Mouse (Mus musculus) heart, postnatal 4 days (tissue): Measurements from ENCODE around the gene Bmp6. TPM values are rescaled to one million over a fixed set of nuclear protein-coding genes. Genes with fewer than 3 reads are reported as not detected.
A peak's percentile ranks its signal among the peaks of the same experiment; 100 is the strongest.

Experiments
- DNase-seq: peaks from one replicate; pipeline ENCODE4 v3.0.0; 2021
- total RNA-seq, 2 experiments: library from RNA; stranded (reverse); gene quantifications; 2 replicates each; pipeline ENCODE4 v1.2.3; 2021

The Bmp6 gene
- 10 to 100 TPM; 20.7 TPM for total RNA-seq

GRCm38 (mm10) chr13:38344713-38345430 is at the start of gene Bmp6:
Gene Bmp6, plus strand, starts transcription at chr13:38345107.
- peak; percentile 85 for DNase-seq

- no peak for DNase-seq
Measured at GRCm38 (mm10) chr13:38296166-38296565, 48.7 kb upstream of the Bmp6 start.

GRCm38 (mm10) chr13:38296601-38297000 is 48.3 kb upstream of the Bmp6 start:
- no peak for DNase-seq

GRCm38 (mm10) chr13:38311125-38311524 is 33.8 kb upstream of the Bmp6 start:
- DNase-seq = no peak

- DNase-seq = no peak
Measured at GRCm38 (mm10) chr13:38312357-38313040, 32.4 kb upstream of the Bmp6 start.

- no peak for DNase-seq
Measured at GRCm38 (mm10) chr13:38314590-38314989, 30.3 kb upstream of the Bmp6 start.

- DNase-seq = no peak
Measured at GRCm38 (mm10) chr13:38318418-38318817, 26.5 kb upstream of the Bmp6 start.

- DNase-seq = no peak
Measured at GRCm38 (mm10) chr13:38320354-38320753, 24.6 kb upstream of the Bmp6 start.

- DNase-seq = peak; percentile 41
Measured at GRCm38 (mm10) chr13:38324452-38324851, 20.5 kb upstream of the Bmp6 start.

GRCm38 (mm10) chr13:38327377-38327776 is 17.5 kb upstream of the Bmp6 start:
- DNase-seq = no peak

- no peak for DNase-seq
Measured at GRCm38 (mm10) chr13:38333496-38333895, 11.4 kb upstream of the Bmp6 start.

- DNase-seq = peak; percentile 85
Measured at GRCm38 (mm10) chr13:38342598-38342997, 2.3 kb upstream of the Bmp6 start.

- DNase-seq = no peak
Measured at GRCm38 (mm10) chr13:38343202-38343601, 1.7 kb upstream of the Bmp6 start.

- peak; percentile 26 for DNase-seq
Measured at GRCm38 (mm10) chr13:38345431-38345820, 519 bp downstream of the Bmp6 start.

GRCm38 (mm10) chr13:38346096-38346915 is 1.4 kb downstream of the Bmp6 start:
- DNase-seq = no peak

- DNase-seq = peak; percentile 34
Measured at GRCm38 (mm10) chr13:38347021-38347774, 2.3 kb downstream of the Bmp6 start.

GRCm38 (mm10) chr13:38347775-38348135 is 2.8 kb downstream of the Bmp6 start:
- no peak for DNase-seq

- DNase-seq = no peak
Measured at GRCm38 (mm10) chr13:38349046-38349445, 4.1 kb downstream of the Bmp6 start.

- DNase-seq = no peak
Measured at GRCm38 (mm10) chr13:38349818-38350217, 4.9 kb downstream of the Bmp6 start.

GRCm38 (mm10) chr13:38351996-38352395 is 7.1 kb downstream of the Bmp6 start:
- DNase-seq = no peak

- DNase-seq = no peak
Measured at GRCm38 (mm10) chr13:38352986-38353385, 8.1 kb downstream of the Bmp6 start.
